Comparison of ENCODE assay signal across 16 mouse cellular contexts in the genomic region with DNA sequence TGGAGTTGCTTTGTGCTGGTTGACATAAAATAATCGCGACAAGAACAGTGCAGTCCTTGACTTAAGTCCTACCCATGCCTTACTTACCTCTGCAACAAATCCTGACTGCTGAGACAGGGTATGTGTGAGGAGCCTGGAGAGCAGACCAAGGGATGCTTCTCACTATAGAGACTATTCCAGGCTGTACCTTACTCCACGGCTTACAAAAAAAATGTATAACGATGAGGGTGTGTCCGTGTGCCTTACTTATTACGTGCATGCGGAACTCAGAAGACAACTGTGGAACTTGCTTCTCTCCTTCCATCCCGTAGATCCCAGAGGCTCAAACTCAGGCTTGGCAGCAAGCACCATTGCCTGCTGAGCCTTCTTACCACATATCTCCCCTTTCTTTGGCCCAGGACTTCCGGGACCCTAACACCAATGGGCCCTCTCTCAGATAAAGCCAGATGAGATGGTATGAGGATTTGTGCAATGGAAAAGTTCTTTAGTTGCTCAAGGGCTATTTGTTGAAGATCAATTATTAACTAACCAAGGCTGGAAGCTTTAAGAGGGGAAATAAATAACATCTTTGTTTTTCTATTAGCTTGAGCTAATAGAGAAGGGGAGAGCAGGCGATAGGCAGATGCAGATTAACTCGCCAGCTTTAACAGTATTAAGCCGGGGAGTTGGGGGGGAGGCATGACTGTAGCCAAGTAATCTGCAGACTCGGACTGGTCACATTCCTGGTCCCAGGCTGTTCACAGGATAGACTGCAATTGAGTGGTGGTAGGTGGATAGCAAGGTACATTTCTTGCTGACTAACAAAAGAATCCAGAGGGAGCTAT. TPM values are rescaled to one million over a fixed set of nuclear protein-coding genes. Genes with fewer than 3 reads are reported as not detected.
DNase-seq lines count a peak whose midpoint lies in the region; ATAC-seq and TF ChIP-seq lines count a peak whose summit lies in the region.
"Had no signal": no experiment of that assay in that cellular context is flagged by ENCODE, and none has a peak within 500 bp of the region (broad histone marks: within the 10 kb centered on the region; RNA-seq: fewer than 3 reads in every experiment).

No protein-coding gene starts in this region.

- H3K4me3 ChIP-seq in intestine, embryonic 15.5 days (replicated peaks) = no peak overlapping the region
- H3K4me3 ChIP-seq in kidney, postnatal 0 days (replicated peaks; ENCODE audit: low read depth, low read length) = no peak overlapping the region
- H3K4me3 ChIP-seq in liver, embryonic 16.5 days (ENCODE audit: low read depth, low read length) = no peak overlapping the region
- H3K4me3 ChIP-seq: embryonic facial prominence, embryonic 12.5 days; forebrain, embryonic 10.5 days; gastrocnemius, adult 2 months; midbrain, embryonic 12.5 days had no signal

- ATAC-seq in intestine, embryonic 15.5 days = peak; percentile 83
- ATAC-seq in kidney, postnatal 0 days (replicated peaks; ENCODE audit: low FRiP score, low read depth) = peak; percentile 49; the same call in 1 of the 2 replicates
- ATAC-seq in liver, embryonic 16.5 days (ENCODE audit: low read depth) = peak; percentile 68
- ATAC-seq: inflammation-experienced regulatory T-cells, adult 6 months had no signal

- H3K4me1 ChIP-seq in intestine, embryonic 15.5 days (replicated peaks) = no peaks in the 10 kb centered on the region
- H3K4me1 ChIP-seq in kidney, postnatal 0 days (replicated peaks; ENCODE audit: insufficient read depth, low read length) = 0 out of 2 replicates have a peak, but pooled peaks cover 4% of the 10 kb centered on the region
- H3K4me1 ChIP-seq in liver, embryonic 16.5 days (ENCODE audit: control insufficient read depth, low read depth, low read length) = no peaks in the 10 kb centered on the region
- H3K4me1 ChIP-seq: embryonic facial prominence, embryonic 12.5 days; forebrain, embryonic 10.5 days; midbrain, embryonic 12.5 days had no signal

- WGBS in intestine, embryonic 15.5 days = 70% methylated on average over 13 of the region's 13 CpGs
- WGBS in kidney, postnatal 0 days = 78% methylated on average over 13 of the region's 13 CpGs
- 62% methylated on average over 13 of the region's 13 CpGs for WGBS in liver, embryonic 16.5 days (ENCODE audit: insufficient replicate concordance)

- no peaks in the 10 kb centered on the region for H3K27me3 ChIP-seq in intestine, embryonic 15.5 days (replicated peaks)
- H3K27me3 ChIP-seq in kidney, postnatal 0 days (ENCODE audit: insufficient read depth, low read length) = no peaks in the 10 kb centered on the region
- no peaks in the 10 kb centered on the region for H3K27me3 ChIP-seq in liver, embryonic 16.5 days (ENCODE audit: control insufficient read depth, insufficient read depth, low read depth, low read length)
- H3K27me3 ChIP-seq: CH12.LX; embryonic facial prominence, embryonic 12.5 days; midbrain, embryonic 12.5 days had no signal

- no peaks in the 10 kb centered on the region for H3K9me3 ChIP-seq in intestine, embryonic 15.5 days
- H3K9me3 ChIP-seq in kidney, postnatal 0 days (replicated peaks; ENCODE audit: low read length) = no peaks in the 10 kb centered on the region
- H3K9me3 ChIP-seq in liver, embryonic 16.5 days (replicated peaks; ENCODE audit: control insufficient read depth, low read length) = no peaks in the 10 kb centered on the region
- H3K9me3 ChIP-seq: embryonic facial prominence, embryonic 12.5 days; midbrain, embryonic 12.5 days had no signal

- peak; percentile 6 for DNase-seq in R1 (ENCODE audit: low read depth, low spot score)
- DNase-seq in kidney, postnatal 0 days (ENCODE audit: low spot score) = peak; percentile 29
- DNase-seq in gastrocnemius, postnatal 4 days (ENCODE audit: low spot score in 2 of 2) = no peak
- DNase-seq in urinary bladder, postnatal 4 days (ENCODE audit: low spot score in 2 of 2) = no peak
- no peak for DNase-seq in frontal cortex, postnatal 25 days (ENCODE audit: low spot score in 2 of 2)
- DNase-seq: cerebellum, postnatal 14 days; gastrocnemius, adult 2 months; thymus, postnatal 25 days had no signal

- no peaks in the 10 kb centered on the region for H3K36me3 ChIP-seq in intestine, embryonic 15.5 days
- no peaks in the 10 kb centered on the region for H3K36me3 ChIP-seq in kidney, postnatal 0 days (ENCODE audit: insufficient read depth, low read length)
- no peaks in the 10 kb centered on the region for H3K36me3 ChIP-seq in liver, embryonic 16.5 days (ENCODE audit: control insufficient read depth, insufficient read depth)
- H3K36me3 ChIP-seq: embryonic facial prominence, embryonic 12.5 days; forebrain, embryonic 10.5 days; midbrain, embryonic 12.5 days had no signal

- 0 out of 2 replicates have a peak overlapping the region, but pooled peaks have one; percentile 44 for H3K27ac ChIP-seq in intestine, embryonic 15.5 days
- H3K27ac ChIP-seq in kidney, postnatal 0 days = peak overlapping the region; percentile 60
- H3K27ac ChIP-seq in liver, embryonic 16.5 days (ENCODE audit: low read length) = peak overlapping the region; percentile 80
- H3K27ac ChIP-seq: embryonic facial prominence, embryonic 12.5 days; forebrain, embryonic 10.5 days; gastrocnemius, adult 2 months; midbrain, embryonic 12.5 days had no signal

- no peak for TF ChIP-seq CTCF in kidney, postnatal 0 days (IDR thresholded peaks at IDR 0.05; ENCODE audit: low read depth)

- no peak overlapping the region for H3K9ac ChIP-seq in intestine, embryonic 15.5 days
- H3K9ac ChIP-seq in kidney, postnatal 0 days (ENCODE audit: low read depth, low read length) = no peak overlapping the region
- no peak overlapping the region for H3K9ac ChIP-seq in liver, embryonic 16.5 days (ENCODE audit: low read depth, low read length)
- H3K9ac ChIP-seq: embryonic facial prominence, embryonic 12.5 days; midbrain, embryonic 12.5 days had no signal

- H3K4me2 ChIP-seq in intestine, embryonic 15.5 days (replicated peaks) = peak overlapping the region; percentile 33; the same call in 1 of the 2 replicates
- no peak overlapping the region for H3K4me2 ChIP-seq in kidney, postnatal 0 days (ENCODE audit: low read length)
- H3K4me2 ChIP-seq in liver, embryonic 16.5 days (ENCODE audit: low read depth, low read length) = peak overlapping the region; percentile 35; the same call in 1 of the 2 replicates
- H3K4me2 ChIP-seq: embryonic facial prominence, embryonic 12.5 days; heart, embryonic 11.5 days; midbrain, embryonic 12.5 days had no signal

RNA-seq across cellular contexts. Expression of gene Ing2, which starts 23.2 kb away (rescaled TPM):
- polyA plus RNA-seq in intestine, embryonic 15.5 days (2015; fragmentation: Nextera tagmentation; extraction: Ambion mirVana) = 12.1 and 15.8 TPM in 2 replicates
- 15.8 and 19.8 TPM in 2 replicates for polyA plus RNA-seq in kidney, postnatal 0 days (2015; fragmentation: Nextera tagmentation; extraction: Ambion mirVana)
- polyA plus RNA-seq in liver, embryonic 16.5 days (2015; fragmentation: Nextera tagmentation; extraction: Ambion mirVana) = 6.6 and 6.7 TPM in 2 replicates
- 10 to 100 TPM; 32.3 to 36.0 TPM for total RNA-seq in gastrocnemius, postnatal 4 days (2021)

Comparison
In these comparisons a context has a peak if more than half of its experiments do, and no peak if none do; other contexts are left out.
1. DNase-seq: peak in R1 (single experiment) and kidney, postnatal 0 days (single experiment); none in gastrocnemius, postnatal 4 days (0 of 2), urinary bladder, postnatal 4 days (0 of 2) and frontal cortex, postnatal 25 days (0 of 2).
2. Peak in every context shown above with its lines, with median percentiles within 50 percentile points of each other: ATAC-seq and H3K27ac ChIP-seq.